Mouse (Mus musculus) cortical plate, adult 2 months (tissue): ENCODE data around the gene Slc7a6.

Experiments used
- CTCF ChIP-seq: fragments of 200-500 bp; IDR thresholded peaks from 2 replicates; pipeline ENCODE4 v1.5.1; 2011; ENCODE audit warnings: mild to moderate bottlenecking, control low read depth, low read length; ENCODE audit not compliant: insufficient read depth; ENCODE audit errors: extremely low read depth
- POLR2A ChIP-seq: fragments of 200-500 bp; IDR thresholded peaks from 2 replicates; pipeline ENCODE4 v1.6.1; 2011; ENCODE audit warnings: mild to moderate bottlenecking, low read length, control low read depth; ENCODE audit not compliant: insufficient read depth; ENCODE audit errors: extremely low read depth

DNA sequence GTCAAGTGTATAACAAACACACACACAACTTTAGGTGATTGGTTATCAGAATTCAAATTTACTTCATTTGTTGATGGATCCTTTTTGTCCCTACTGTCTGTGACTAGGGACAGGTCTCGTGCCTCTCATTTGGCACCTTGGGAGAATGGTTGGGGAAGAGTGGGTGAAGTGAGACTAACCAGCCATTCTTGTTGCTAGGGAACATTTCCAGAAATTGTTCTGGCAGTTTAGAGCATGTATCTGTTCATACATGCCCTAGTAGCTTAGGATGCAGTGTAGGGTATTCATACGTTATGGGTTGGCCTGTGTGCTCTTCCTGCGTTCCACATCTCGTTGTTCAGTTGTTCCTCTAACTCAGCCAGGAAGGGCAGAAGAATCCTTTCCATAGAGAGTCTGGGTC, 20.5 kb downstream of the Slc7a6 start:
- no peak for TF ChIP-seq CTCF
- TF ChIP-seq POLR2A: no peak
